Mouse (Mus musculus) myocyte (in vitro differentiated cells): ENCODE measurements around the gene Btbd18.

Experiments used
- CEBPB ChIP-seq: IDR thresholded peaks from 2 replicates; pipeline ENCODE4 v1.6.1; 2011; ENCODE audit warnings: mild to moderate bottlenecking, moderate library complexity; ENCODE audit not compliant: poor library complexity, insufficient read depth, severe bottlenecking
- E2F4 ChIP-seq: IDR thresholded peaks from one replicate; pipeline ENCODE4 v1.6.1; 2011; ENCODE audit warnings: mild to moderate bottlenecking, control low read depth, moderate library complexity; ENCODE audit not compliant: insufficient read depth
- MAX ChIP-seq: IDR thresholded peaks from one replicate; pipeline ENCODE4 v1.6.1; 2011; ENCODE audit warnings: low read depth, mild to moderate bottlenecking, control low read depth
- MYOD1 ChIP-seq, 3 experiments: IDR thresholded peaks; one replicate each; pipeline ENCODE4 v1.6.1; 2011; ENCODE audit warnings: control low read depth in 2 of 3, low read depth in 2 of 3, mild to moderate bottlenecking in 2 of 3, moderate library complexity in 1 of 3; ENCODE audit not compliant: insufficient read length in 2 of 3, control insufficient read depth in 1 of 3
- MYOG ChIP-seq, 3 experiments: IDR thresholded peaks; one replicate each; pipeline ENCODE4 v1.6.1; 2011; ENCODE audit warnings: control low read depth in 2 of 3, low read depth in 2 of 3, mild to moderate bottlenecking in 2 of 3; ENCODE audit not compliant: insufficient read length in 2 of 3, control insufficient read depth in 1 of 3, insufficient read depth in 1 of 3
- POLR2A ChIP-seq: IDR thresholded peaks from one replicate; pipeline ENCODE4 v1.6.1; 2011; ENCODE audit warnings: low read depth, mild to moderate bottlenecking, control low read depth, moderate library complexity; ENCODE audit not compliant: insufficient read length
- POLR2AphosphoS2 ChIP-seq: IDR thresholded peaks from one replicate; pipeline ENCODE4 v1.6.1; 2011; ENCODE audit warnings: low read depth, control low read depth; ENCODE audit not compliant: insufficient read length
- REST ChIP-seq: IDR thresholded peaks from one replicate; pipeline ENCODE4 v1.6.1; 2011; ENCODE audit warnings: mild to moderate bottlenecking, control low read depth, moderate library complexity; ENCODE audit not compliant: insufficient read depth, insufficient read length
- SRF ChIP-seq: IDR thresholded peaks from one replicate; pipeline ENCODE4 v1.6.1; 2011; ENCODE audit warnings: low read depth; ENCODE audit not compliant: control insufficient read depth, insufficient read length
- TCF12 ChIP-seq: IDR thresholded peaks from one replicate; pipeline ENCODE4 v1.6.1; 2011; ENCODE audit warnings: mild to moderate bottlenecking, control low read depth; ENCODE audit not compliant: poor library complexity, insufficient read depth, severe bottlenecking
- TCF3 ChIP-seq: IDR thresholded peaks from one replicate; pipeline ENCODE4 v1.6.1; 2011; ENCODE audit warnings: low read depth, control low read depth; ENCODE audit not compliant: insufficient read length
- USF1 ChIP-seq: IDR thresholded peaks from one replicate; pipeline ENCODE4 v1.6.1; 2011; ENCODE audit warnings: low read depth, mild to moderate bottlenecking, control low read depth, moderate library complexity

DNA sequence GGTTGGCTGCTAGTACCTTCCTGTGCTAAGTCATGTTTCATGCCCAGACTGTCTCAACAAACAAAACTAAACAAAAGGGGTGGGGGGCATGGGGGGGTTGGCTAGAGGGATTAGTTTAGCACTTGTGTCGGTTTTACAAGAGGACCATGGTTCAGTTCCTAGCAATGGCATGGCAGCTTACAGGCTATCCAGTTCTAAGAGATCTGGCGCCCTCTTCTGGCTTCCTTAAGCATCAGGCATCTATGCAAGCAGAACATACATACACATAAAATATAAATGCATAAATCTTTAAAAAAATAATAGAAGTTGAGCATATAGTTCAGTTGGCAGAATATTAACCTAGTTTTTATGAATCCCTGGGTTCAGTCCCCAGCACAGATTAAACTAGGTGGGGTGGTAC lies 4.0 kb downstream of the Btbd18 start:
- no peak for TF ChIP-seq MAX
- TF ChIP-seq POLR2A = no peak
- no peak for TF ChIP-seq TCF12
- no peak for TF ChIP-seq REST
- TF ChIP-seq USF1 = no peak
- no peak for TF ChIP-seq POLR2AphosphoS2
- no peak for TF ChIP-seq E2F4
- TF ChIP-seq TCF3 = no peak
- no peak for TF ChIP-seq MYOG (IDR thresholded peaks at IDR 0.05; ENCODE audit: control insufficient read depth in 1 of 3, insufficient read depth in 1 of 3, insufficient read length in 2 of 3, low read depth in 2 of 3)
- no peak for TF ChIP-seq CEBPB
- TF ChIP-seq MYOD1 (IDR thresholded peaks at IDR 0.05; ENCODE audit: control insufficient read depth in 1 of 3, insufficient read length in 2 of 3, low read depth in 2 of 3) = no peak
- TF ChIP-seq SRF = no peak
